Mouse (Mus musculus) frontal cortex, postnatal 36 days (tissue): ENCODE data around the gene Zmynd10.

Experiments
- DNase-seq, 2 experiments: peaks; one replicate each; pipeline ENCODE4 v3.0.0; 2022; ENCODE audit warnings: low spot score in 2 of 2

The Zmynd10 gene

GRCm38 (mm10) chr9:107579023-107579900 is 32.2 kb downstream of the Zmynd10 start:
- DNase-seq: no peak

- peak; percentile 89 to 94 for DNase-seq
These were observed 33.6 kb downstream of the Zmynd10 start, which contains the start of gene Hyal3 for GRCm38 (mm10) chr9:107580501-107581317. Hyal3 (plus strand) TSS chr9:107580818.

GRCm38 (mm10) chr9:107581584-107581983 is 34.5 kb downstream of the Zmynd10 start:
- DNase-seq: no peak

GRCm38 (mm10) chr9:107582509-107583062 is 35.5 kb downstream of the Zmynd10 start:
- DNase-seq: no peak

GRCm38 (mm10) chr9:107583174-107583573 is 36.1 kb downstream of the Zmynd10 start:
- DNase-seq: no peak

GRCm38 (mm10) chr9:107586504-107586903 is 39.4 kb downstream of the Zmynd10 start:
- DNase-seq: no peak

- peak; percentile 97 to 99 for DNase-seq
These were observed 40.1 kb downstream of the Zmynd10 start, which contains the start of gene Ifrd2 for GRCm38 (mm10) chr9:107586974-107587832. Ifrd2 (plus strand) TSS chr9:107587642.

GRCm38 (mm10) chr9:107587833-107588639 is 40.9 kb downstream of the Zmynd10 start:
- DNase-seq: no peak

GRCm38 (mm10) chr9:107590058-107590772 is 43.1 kb downstream of the Zmynd10 start:
- no peak for DNase-seq

- no peak for DNase-seq
These were observed 43.6 kb downstream of the Zmynd10 start for GRCm38 (mm10) chr9:107590773-107591060.

- no peak for DNase-seq
These were observed 46.2 kb downstream of the Zmynd10 start for GRCm38 (mm10) chr9:107593101-107593976.

GRCm38 (mm10) chr9:107594281-107595062 is 47.4 kb downstream of the Zmynd10 start:
- DNase-seq: no peak

GRCm38 (mm10) chr9:107596619-107597569 is 49.8 kb downstream of the Zmynd10 start:
- no peak for DNase-seq

GRCm38 (mm10) chr9:107598385-107598784 is 51.3 kb downstream of the Zmynd10 start:
- DNase-seq: no peak

- DNase-seq: no peak
These were observed 52.3 kb downstream of the Zmynd10 start for GRCm38 (mm10) chr9:107599433-107599832.

- DNase-seq: no peak
These were observed 52.7 kb downstream of the Zmynd10 start for GRCm38 (mm10) chr9:107599842-107600241.

- no peak for DNase-seq
These were observed 53.6 kb downstream of the Zmynd10 start for GRCm38 (mm10) chr9:107600745-107601144.
